Mouse (Mus musculus) forebrain, embryonic 12.5 days (tissue): ENCODE data around the gene Rev3l. TPM values are rescaled to one million over a fixed set of nuclear protein-coding genes. Genes with fewer than 3 reads are reported as not detected.
A peak's percentile ranks its signal among the peaks of the same experiment; 100 is the strongest.
"Not testable (repeated sequence)": the region's sequence is repeated elsewhere in the genome, so short reads cannot be mapped to it uniquely, and the experiment has no call there.

ENCODE experiments used
- ATAC-seq: fragments of 200-750 bp; cut with Nextera tagmentation; 2 replicates; pipeline ENCODE4 v1.8.0; 2017; ENCODE audit warnings: moderate TSS enrichment; ENCODE audit not compliant: low FRiP score
- H3K27ac ChIP-seq: fragments of 300-500 bp; sonication (generic); 2 replicates; pipeline ENCODE4 v1.5.1; 2016; ENCODE audit warnings: mild to moderate bottlenecking
- H3K27me3 ChIP-seq: fragments of 300-500 bp; sonication (generic); 2 replicates; pipeline ENCODE4 v1.6.1; 2016; ENCODE audit warnings: mild to moderate bottlenecking
- H3K36me3 ChIP-seq: fragments of 300-500 bp; sonication (generic); replicated peaks from 2 replicates; pipeline ENCODE4 v1.6.1; 2016; ENCODE audit warnings: mild to moderate bottlenecking
- H3K4me1 ChIP-seq: fragments of 300-500 bp; sonication (generic); 2 replicates; pipeline ENCODE4 v1.6.1; 2016
- H3K4me2 ChIP-seq: fragments of 300-500 bp; sonication (generic); 2 replicates; pipeline ENCODE4 v1.6.1; 2016; ENCODE audit warnings: mild to moderate bottlenecking, moderate library complexity
- H3K4me3 ChIP-seq: fragments of 300-500 bp; sonication (generic); replicated peaks from 2 replicates; pipeline ENCODE4 v1.5.1; 2016; ENCODE audit warnings: mild to moderate bottlenecking
- H3K9ac ChIP-seq: fragments of 300-500 bp; sonication (generic); 2 replicates; pipeline ENCODE4 v1.6.1; 2016; ENCODE audit warnings: mild to moderate bottlenecking
- H3K9me3 ChIP-seq: fragments of 300-500 bp; sonication (generic); 2 replicates; pipeline ENCODE4 v1.6.1; 2016
- WGBS: fragments of 180-500 bp; shearing (Covaris S2); methylation state at CpG from one replicate; pipeline ENCODE4 v1.1.7; 2016; 5-methylcytosine and 5-hydroxymethylcytosine counted together
- polyA plus RNA-seq: library from polyadenylated mRNA; unstranded; fragments of >200 nt; fragmentation: Nextera tagmentation; extraction: Ambion mirVana; gene quantifications from 2 replicates; pipeline ENCODE4 v1.2.1, GENCODE M21; 2016

The Rev3l gene
- polyA plus RNA-seq, 1 experiment from 2014 or later = 19.9 TPM

DNA sequence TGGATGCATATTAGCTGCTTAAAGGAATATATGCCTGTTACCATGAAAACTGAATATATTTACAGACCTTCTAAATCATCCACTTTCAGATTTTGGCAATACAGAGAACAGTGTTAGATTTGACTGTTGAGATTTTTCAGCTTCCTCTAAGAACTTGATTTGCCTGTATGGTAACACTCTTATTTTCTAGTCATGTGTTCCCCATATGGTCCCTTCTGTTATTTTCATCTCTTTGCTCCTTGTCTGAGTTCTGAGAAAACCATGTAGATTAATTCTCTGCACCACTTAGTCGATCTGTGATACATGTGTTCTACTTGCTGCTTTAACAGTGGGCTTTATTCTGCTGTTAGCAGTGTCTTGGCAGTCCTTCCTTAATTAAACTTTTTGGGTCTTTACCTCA is 110.7 kb downstream of the Rev3l start:
- H3K9ac ChIP-seq = no peak overlapping the region
- no peaks in the 10 kb centered on the region for H3K4me1 ChIP-seq
- no peak for ATAC-seq
- peaks cover 26% of the 10 kb centered on the region for H3K36me3 ChIP-seq
- no peak overlapping the region for H3K27ac ChIP-seq
- H3K4me2 ChIP-seq = no peak overlapping the region
- WGBS = 92% methylated on average over 1 of the region's 1 CpGs
- H3K4me3 ChIP-seq = no peak overlapping the region
- H3K9me3 ChIP-seq = no peaks in the 10 kb centered on the region
- no peaks in the 10 kb centered on the region for H3K27me3 ChIP-seq

DNA sequence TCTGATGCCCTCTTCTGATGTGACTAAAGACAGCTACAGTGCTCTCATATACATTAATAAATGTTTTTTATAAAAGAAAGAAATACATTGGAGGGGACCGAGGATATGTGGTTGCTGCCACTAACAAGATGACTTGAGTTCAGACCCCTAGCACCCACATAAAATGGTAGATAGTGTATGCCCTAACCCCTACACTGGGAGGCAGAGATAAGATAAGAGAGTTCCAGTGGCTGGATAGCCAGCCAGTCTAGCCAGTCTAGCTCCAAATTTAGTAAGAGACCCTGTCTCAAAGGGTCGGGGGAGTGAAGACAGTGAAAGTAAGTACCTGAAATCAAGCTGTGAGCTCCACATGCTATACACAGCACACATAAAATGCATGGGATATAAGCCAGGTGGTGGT is 133.6 kb downstream of the Rev3l start:
- Histone ChIP-seq H3K4me2 (no peak overlapping the region), H3K27ac (no peak overlapping the region), H3K4me3 (no peak overlapping the region), H3K36me3 (peaks cover 53% of the 10 kb centered on the region), H3K4me1 (no peaks in the 10 kb centered on the region), H3K9ac (no peak overlapping the region), H3K27me3 (no peaks in the 10 kb centered on the region), H3K9me3 (no peaks in the 10 kb centered on the region)
- 89% methylated on average over 2 of the region's 2 CpGs for WGBS
- ATAC-seq = no peak

DNA sequence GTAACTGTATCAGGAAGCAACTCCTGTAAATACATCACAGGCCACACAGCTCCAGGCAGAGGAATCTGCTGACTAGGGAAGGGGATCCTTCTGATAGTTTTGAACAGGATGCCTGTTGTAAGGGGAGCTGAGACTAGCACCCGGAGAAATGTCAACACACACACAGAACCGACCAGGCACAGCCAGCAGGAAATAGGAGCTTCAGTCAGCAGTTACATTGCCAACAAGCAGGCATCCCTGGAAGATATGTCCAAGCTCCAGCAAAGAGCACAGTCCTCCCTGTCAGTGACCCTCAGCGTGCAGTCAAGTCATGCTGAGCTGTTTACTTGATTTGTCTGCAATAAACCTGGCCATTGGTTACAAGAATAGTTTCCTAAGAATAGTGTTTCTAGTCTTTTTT is 156.7 kb downstream of the Rev3l start:
- 80% methylated on average over 3 of the region's 3 CpGs for WGBS
- H3K9ac ChIP-seq = no peak overlapping the region

DNA sequence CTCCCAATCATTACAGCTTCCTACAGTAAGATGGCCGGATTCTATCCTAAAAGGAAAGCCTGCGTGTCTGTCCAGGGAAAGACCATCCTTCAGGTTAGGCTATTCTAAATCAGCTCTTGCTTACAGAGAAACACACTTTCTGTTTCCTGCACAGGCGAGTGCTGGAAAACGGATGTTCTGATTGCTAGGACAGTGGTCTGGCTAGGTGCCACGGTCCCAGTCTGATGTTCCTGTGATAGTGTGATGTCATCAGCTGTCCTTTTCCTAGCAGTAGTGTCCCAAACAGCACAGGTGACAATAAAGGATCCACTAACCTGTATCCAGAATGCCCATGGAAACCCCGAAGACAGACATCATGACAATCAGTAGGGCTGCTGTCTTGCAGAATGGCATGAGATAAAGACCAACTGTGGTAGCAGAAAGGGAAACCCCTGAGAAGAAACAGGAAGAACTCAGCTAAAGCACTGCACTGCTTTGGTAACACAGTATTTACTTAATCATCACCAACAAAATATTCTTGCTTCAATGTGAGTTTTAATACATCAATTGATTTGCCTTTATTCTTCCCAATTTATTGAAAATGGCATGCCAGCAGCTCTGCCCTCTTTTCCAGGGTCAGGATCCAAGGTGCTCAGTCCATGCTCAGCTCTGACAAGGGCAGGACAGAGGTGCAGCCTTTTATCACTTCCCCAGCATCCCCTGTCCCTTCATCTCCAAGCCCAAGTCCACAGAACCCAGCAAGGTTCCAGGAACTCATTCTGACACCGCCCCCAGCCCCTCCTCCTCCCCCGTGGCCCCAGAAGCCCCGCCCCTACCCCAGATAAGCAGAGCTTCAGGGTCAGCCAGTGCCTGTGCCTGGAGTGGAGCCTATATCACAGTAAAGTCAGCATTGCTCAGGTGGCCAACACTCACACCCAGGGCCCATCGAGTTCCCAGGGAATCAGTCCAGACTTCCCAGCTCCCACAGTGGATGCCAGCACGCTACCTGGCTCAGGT is 162.1 kb downstream of the Rev3l start:
- no peak overlapping the region for H3K4me2 ChIP-seq
- no peaks in the 10 kb centered on the region for H3K9me3 ChIP-seq
- WGBS = 72% methylated on average over 11 of the region's 11 CpGs
- H3K27ac ChIP-seq = no peak overlapping the region
- no peak overlapping the region for H3K4me3 ChIP-seq
- no peaks in the 10 kb centered on the region for H3K36me3 ChIP-seq
- no peak for ATAC-seq
- no peak overlapping the region for H3K9ac ChIP-seq
- H3K4me1 ChIP-seq = peaks cover 15% of the 10 kb centered on the region; the same call in 1 of the 2 replicates
- no peaks in the 10 kb centered on the region for H3K27me3 ChIP-seq

More for the DNA sequence above, 156.7 kb downstream of the Rev3l start:
- Histone ChIP-seq H3K9me3 (no peaks in the 10 kb centered on the region), H3K27ac (no peak overlapping the region), H3K36me3 (no peaks in the 10 kb centered on the region), H3K27me3 (no peaks in the 10 kb centered on the region), H3K4me2 (no peak overlapping the region), H3K4me1 (peaks cover 6% of the 10 kb centered on the region; the same call in 1 of the 2 replicates), H3K4me3 (no peak overlapping the region)
- ATAC-seq = no peak

DNA sequence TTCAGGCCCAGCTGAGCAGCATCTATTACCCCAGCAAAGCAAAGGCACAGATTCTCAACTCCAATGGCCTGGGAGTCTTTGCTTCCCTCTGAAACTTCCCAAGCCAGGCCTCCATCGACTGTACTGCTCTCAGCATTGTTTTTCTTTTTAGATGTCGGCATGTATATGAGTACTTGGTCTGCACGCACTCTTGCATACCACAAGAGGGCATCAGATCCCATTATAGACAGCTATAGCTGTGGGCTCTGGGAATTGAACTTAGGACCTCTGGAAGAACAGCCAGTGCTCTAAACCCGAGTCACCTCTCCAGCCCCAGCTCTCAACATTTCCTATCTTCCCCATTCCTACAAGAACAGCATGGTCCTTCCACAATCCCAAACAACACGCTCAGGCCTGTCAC is 164.6 kb downstream of the Rev3l start:
- no peak for ATAC-seq
- H3K27ac ChIP-seq = no peak overlapping the region
- WGBS = 79% methylated on average over 5 of the region's 5 CpGs

DNA sequence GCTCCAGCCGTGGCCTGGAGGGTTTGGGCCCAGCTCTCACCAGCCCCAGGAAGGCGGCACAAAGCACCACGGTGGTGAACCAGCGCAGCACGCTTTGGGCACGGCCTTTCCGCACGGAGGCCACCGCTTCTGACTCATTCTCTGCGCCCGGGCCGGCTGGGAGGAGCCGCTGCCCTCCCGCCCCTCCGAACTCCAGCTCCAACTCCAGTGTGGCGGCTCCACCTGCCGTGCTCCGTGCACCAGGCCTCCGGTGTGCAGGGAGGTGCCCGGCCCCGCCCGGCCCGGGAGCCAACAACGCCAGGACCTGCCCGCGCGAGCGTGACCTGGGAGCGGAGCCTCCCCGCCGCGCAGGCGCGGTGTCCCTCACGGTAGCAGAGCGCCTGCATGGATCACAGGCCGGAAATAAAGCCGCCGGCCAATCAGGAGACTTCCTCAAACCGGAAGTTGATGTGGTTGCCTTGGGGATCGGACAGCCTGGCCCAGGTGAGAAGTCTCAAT is 167.0 kb downstream of the Rev3l start, which contains the start of gene Mfsd4b4:
Gene Mfsd4b4 (minus strand): TSS at position 365 of the 498 bp plus-strand sequence.
- Histone ChIP-seq H3K4me1 (peaks cover 12% of the 10 kb centered on the region; the same call in 1 of the 2 replicates), H3K4me3 (peak within 1 kb of the TSS; percentile 65), H3K9ac (peak within 1 kb of the TSS; percentile 77), H3K9me3 (no peaks in the 10 kb centered on the region), H3K4me2 (peak within 1 kb of the TSS; percentile 76), H3K36me3 (no peaks in the 10 kb centered on the region), H3K27me3 (no peaks in the 10 kb centered on the region), H3K27ac (peak within 1 kb of the TSS; percentile 72)
- ATAC-seq = peak; percentile 99
- under 1% methylated on average over 41 of the region's 41 CpGs for WGBS

More for the DNA sequence above, 164.6 kb downstream of the Rev3l start:
- Histone ChIP-seq H3K9me3 (no peaks in the 10 kb centered on the region), H3K4me1 (peaks cover 15% of the 10 kb centered on the region; the same call in 1 of the 2 replicates), H3K4me3 (no peak overlapping the region), H3K27me3 (no peaks in the 10 kb centered on the region), H3K4me2 (no peak overlapping the region), H3K9ac (no peak overlapping the region), H3K36me3 (no peaks in the 10 kb centered on the region)

DNA sequence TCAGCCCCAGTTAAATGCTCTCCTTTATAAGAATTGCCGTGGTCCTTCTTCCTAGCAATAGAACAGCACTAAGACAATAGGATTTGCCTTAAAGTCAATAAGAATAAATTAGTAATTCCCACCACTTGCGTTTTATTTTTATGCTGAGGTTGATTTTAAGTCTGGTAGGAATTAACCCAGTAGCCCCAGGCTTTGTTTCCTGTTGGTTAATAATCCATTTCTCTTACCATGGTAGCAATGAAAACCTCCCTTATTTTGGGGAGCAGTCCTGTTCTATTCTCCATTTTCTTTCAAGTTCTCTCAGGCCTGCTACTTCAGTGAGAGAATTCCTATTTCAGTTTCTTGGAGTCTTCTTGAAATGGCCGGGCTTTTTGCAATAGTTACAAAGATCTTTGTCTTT is 172.3 kb downstream of the Rev3l start:
- 74% methylated on average over 3 of the region's 3 CpGs for WGBS
- Histone ChIP-seq H3K36me3 (no peaks in the 10 kb centered on the region), H3K4me2 (no peak overlapping the region)

DNA sequence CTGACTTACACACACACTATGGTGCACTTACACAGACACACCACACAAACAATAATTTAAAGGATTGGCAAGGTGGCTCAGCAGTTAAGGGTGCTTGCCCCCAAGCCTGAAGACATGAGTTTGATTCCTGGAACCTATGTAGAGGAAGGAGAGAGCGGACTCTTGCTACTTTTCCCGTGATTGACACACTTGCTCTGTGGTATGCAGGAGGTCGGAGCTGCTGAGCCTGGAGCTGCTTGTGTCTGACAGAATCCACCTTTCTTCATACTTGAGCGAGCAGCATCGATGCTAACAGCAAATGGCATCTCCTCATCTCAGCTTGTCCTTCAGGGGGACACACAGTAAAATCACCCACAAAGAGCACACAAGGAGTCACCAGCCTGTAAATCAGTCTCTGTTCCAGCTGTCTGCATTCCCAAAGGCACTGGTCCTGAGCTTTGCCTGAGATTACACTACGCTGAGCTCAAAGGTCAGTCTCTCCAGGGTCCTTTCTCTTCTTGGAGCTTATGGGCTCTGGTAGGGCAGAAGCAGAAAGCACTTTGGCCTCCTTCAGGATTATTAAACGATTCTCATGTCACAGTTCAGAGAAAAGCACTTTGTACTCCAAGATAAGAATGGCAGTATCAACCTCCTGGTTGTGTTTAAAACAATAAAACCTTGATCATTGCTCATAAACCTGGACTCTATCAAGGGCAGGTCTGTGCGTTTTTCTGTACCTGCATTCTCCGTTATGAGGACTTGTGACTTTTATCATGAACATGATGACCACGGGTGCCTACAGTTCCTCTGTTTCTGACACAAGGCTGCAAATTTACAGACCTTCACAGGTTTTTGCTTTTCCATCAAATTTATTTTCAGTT is 175.1 kb downstream of the Rev3l start:
- no peaks in the 10 kb centered on the region for H3K36me3 ChIP-seq
- 83% methylated on average over 10 of the region's 10 CpGs for whole genome bisulfite sequencing
- ATAC-seq = no peak
- H3K9me3 ChIP-seq = no peaks in the 10 kb centered on the region
- H3K27me3 ChIP-seq = no peaks in the 10 kb centered on the region
- no peak overlapping the region for H3K27ac ChIP-seq
- H3K4me1 ChIP-seq = no peaks in the 10 kb centered on the region
- no peak overlapping the region for H3K9ac ChIP-seq
- no peak overlapping the region for H3K4me2 ChIP-seq
- H3K4me3 ChIP-seq = no peak overlapping the region

More for the DNA sequence above, 172.3 kb downstream of the Rev3l start:
- no peak overlapping the region for H3K4me3 ChIP-seq
- H3K27ac ChIP-seq = no peak overlapping the region
- H3K4me1 ChIP-seq = peaks cover 4% of the 10 kb centered on the region; the same call in 1 of the 2 replicates
- H3K27me3 ChIP-seq = no peaks in the 10 kb centered on the region
- no peaks in the 10 kb centered on the region for H3K9me3 ChIP-seq
- no peak overlapping the region for H3K9ac ChIP-seq
- no peak for ATAC-seq

DNA sequence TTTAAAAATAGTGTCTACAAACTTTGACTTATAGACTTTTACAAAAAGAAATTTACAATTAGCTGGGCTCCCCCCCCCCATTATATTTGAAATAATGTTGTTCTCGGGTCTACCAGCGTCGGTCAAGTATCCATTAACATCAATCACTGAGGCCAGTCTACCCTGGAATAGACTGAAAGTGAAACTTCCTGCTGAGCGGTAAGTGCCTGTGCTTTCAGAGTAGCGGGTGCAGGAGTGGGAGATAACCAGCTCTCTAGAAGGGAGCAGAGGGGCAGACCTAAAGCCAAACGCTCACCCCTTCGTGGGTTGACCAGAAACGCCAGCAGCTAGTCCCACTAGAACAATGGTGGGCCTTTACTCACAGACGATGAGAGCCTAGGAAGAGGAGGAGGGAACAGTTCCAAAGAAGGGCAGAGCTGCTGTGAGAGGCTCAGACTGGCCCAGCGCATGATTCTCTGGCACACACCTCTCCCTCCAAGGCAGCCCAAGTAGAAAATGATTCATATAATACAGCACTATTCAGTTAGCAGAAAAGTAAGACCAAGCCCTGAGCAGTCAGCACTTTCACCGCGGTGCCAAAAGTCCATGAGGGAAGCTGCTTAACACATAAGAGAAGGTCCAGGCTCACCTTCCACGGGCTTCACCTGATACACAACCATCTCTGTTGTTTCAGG is 177.0 kb downstream of the Rev3l start:
- no peaks in the 10 kb centered on the region for H3K27me3 ChIP-seq
- no peaks in the 10 kb centered on the region for H3K9me3 ChIP-seq
- H3K4me1 ChIP-seq = no peaks in the 10 kb centered on the region
- no peak overlapping the region for H3K9ac ChIP-seq
- 73% methylated on average over 13 of the region's 13 CpGs for WGBS
- no peaks in the 10 kb centered on the region for H3K36me3 ChIP-seq
- no peak overlapping the region for H3K4me3 ChIP-seq
- no peak overlapping the region for H3K4me2 ChIP-seq
- no peak for ATAC-seq
- no peak overlapping the region for H3K27ac ChIP-seq

DNA sequence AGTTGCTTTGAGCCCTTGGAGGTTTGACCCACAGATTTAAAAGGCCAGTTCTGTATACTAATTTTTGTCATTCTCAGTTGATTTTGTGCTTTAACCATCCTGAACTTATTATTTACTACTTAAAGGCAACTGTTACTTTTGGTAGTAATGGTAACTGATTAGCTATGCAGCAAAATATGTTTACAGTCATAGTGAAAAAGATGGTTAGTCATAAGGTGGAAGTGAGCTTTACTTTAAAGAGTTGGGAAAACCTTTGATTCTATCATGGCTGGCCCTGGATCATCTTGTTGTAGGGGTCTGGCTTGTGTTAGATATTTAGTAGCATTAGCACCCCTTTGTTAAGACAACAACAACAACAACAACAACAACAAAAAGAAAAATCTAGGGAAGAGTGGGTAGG is 180.7 kb downstream of the Rev3l start:
- ATAC-seq = no peak

DNA sequence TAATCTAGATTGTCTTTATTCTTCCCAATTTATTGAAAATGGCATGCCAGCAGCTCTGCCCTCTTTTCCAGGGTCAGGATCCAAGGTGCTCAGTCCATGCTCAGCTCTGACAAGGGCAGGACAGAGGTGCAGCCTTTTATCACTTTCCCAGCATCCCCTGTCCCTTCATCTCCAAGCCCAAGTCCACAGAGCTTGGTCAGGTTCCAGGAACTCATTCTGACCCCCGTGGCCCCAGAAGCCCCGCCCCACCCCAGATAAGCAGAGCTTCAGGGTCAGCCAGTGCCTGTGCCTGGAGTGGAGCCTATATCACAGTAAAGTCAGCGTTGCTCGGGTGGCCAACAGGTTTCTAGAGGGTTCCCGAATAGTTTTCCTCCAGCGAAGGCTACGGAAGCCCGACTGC is 192.6 kb downstream of the Rev3l start:
- WGBS = 82% methylated on average over 8 of the region's 8 CpGs
- not testable (repeated sequence) for H3K4me2 ChIP-seq, H3K9me3 ChIP-seq, H3K36me3 ChIP-seq, ATAC-seq, H3K4me1 ChIP-seq, H3K9ac ChIP-seq, H3K4me3 ChIP-seq, H3K27ac ChIP-seq
- H3K27me3 ChIP-seq = peaks cover 26% of the 10 kb centered on the region

More for the DNA sequence above, 180.7 kb downstream of the Rev3l start:
- Histone ChIP-seq H3K27ac (no peak overlapping the region), H3K9ac (no peak overlapping the region), H3K36me3 (no peaks in the 10 kb centered on the region), H3K27me3 (no peaks in the 10 kb centered on the region), H3K4me2 (no peak overlapping the region), H3K4me3 (no peak overlapping the region), H3K4me1 (no peaks in the 10 kb centered on the region), H3K9me3 (no peaks in the 10 kb centered on the region)
